Mouse (Mus musculus) Muller cell, postnatal 12 days (primary cell): ENCODE results near the gene Hoxc4.

Experiments used
- DNase-seq: peaks from one replicate; pipeline ENCODE4 v3.0.0-alpha.2; 2015; ENCODE audit errors: inconsistent ontology term

The Hoxc4 gene

DNA sequence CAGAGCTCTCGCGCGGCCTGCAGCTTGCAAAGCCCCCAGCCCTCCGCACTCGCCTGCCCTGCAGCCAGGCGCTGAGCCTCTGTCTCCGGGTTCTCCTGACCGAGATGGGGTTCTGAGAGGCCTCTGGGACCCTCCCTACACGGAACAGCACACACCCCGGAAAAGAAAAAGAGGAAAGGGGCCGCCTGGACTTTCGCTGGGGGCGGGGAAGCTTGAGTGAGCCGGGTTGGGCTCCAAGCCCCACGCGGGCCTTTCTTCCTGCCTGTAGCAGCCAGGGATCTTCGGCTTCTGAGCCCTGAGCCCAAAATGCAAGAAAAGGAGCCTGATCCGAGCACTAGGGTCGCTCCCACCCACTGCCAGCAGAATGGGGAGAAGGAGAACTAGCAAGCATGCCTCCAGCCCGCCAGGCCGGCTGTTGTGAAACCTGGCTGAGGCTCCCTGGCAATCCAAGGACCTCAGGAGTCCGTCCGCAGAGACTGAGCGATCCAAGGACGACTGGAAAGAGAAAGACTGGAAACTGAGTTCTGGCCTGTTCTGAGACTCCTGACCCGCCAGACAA lies 6.7 kb upstream of the Hoxc4 start:
- no peak for DNase-seq

GRCm38 (mm10) chr15:103013238-103013984 lies 5.3 kb upstream of the Hoxc4 start:
- DNase-seq = no peak

- DNase-seq = peak; percentile 20
These were observed 4.3 kb upstream of the Hoxc4 start for GRCm38 (mm10) chr15:103014166-103015008.

DNA sequence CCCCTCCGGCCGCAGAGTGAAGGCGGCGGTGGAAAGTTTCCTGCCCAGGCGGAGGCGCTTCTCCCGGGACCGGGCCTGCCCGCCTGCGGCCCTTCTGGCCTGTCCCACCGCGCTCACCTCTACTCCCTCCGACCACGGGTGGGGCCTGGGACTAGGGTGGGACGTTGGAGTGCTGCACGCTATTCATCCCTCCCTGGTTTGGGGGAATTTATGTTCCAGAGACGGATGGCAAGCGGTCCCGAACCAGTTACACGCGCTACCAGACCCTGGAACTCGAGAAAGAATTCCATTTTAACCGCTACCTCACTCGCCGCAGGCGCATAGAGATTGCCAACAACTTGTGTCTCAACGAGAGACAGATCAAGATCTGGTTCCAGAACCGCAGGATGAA lies 3.7 kb upstream of the Hoxc4 start:
- DNase-seq = no peak

GRCm38 (mm10) chr15:103015406-103016166 lies 3.1 kb upstream of the Hoxc4 start:
- no peak for DNase-seq

GRCm38 (mm10) chr15:103020899-103021418 lies 2.2 kb downstream of the Hoxc4 start:
- no peak for DNase-seq

DNA sequence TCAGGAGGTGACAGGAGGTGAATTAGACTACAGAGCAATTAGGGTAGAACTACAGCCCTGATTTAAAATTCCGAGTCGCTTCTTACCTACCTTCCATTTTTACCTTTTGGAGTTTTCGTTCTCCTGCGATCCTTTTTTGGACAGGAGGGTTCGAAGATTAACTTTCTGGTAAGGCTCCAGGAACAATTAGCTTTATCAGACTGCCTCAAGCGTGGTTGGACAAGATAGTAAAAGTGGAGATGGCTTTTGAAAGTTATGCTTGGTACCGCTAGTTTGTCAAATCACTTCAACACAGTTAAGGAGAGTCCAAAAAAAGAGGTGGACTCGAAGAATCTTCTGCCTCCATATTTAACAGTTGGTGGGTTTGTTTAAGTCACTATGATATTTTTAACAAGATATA lies 2.8 kb downstream of the Hoxc4 start:
- DNase-seq = no peak

DNA sequence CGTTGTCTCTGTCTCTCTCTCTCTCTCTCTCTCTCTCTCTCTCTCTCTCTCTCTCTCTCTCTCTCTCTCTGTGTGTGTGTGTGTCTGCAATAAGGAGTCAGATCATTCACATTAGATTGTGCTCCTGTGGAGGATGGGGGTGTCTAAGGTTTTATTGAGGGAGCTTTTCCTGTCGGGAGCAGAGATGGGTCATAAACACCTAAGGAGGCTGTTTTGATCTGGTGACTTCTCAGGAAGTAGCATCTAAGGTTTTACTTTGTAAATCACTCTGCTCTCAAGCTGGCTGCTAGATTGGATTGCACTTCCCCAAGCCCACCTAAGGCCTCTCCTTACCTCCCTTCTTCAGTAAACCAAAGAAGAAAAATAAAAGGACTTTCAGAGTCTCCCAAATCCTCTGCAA lies 5.4 kb downstream of the Hoxc4 start:
- DNase-seq = no peak

DNA sequence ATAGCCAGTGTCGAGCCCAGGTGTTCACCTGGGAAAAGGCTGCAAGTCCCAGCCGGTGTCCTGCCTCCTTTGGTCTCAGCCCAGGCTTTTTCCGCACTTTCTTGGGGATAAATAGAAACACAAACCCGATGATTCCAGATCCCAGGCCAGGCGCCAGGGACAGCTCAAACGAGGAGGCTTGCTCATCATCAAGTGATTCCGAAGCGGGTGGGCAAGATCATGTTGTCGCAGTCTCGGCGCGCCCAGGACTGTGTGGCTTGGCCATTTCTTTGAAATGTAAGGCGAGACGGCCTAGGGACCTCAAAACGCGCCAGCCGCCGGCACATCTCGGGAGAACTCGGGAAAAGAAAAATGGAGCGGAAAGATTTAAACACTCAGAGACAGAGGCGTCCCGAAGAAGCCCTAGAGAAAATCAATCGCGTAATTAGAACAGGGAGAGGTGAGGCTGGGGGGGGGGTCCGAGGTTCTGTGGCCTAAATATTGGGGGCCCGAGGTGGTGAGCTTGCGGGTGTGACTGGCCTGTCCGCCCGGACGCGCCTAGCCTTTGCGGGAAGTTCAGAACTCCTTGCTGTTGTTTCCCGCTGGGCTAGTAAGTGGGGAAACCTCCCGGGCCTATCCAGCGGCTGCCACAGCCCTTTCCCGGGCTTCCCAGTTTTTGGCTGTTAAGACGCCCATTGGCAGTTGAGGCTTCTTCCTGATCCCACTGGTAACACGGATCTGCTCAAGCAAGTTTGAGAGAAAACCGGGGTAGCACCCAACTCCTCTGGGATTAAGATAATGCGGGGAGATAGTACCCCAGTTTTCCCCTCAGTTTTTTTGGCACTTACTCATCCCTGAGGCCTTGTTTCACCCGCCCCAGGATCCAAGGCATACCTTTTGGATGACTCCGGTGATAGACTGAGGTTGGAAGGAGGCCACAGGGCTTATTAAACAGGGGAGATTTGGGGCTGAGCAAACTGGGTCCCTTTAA lies 8.8 kb downstream of the Hoxc4 start:
- DNase-seq = no peak

DNA sequence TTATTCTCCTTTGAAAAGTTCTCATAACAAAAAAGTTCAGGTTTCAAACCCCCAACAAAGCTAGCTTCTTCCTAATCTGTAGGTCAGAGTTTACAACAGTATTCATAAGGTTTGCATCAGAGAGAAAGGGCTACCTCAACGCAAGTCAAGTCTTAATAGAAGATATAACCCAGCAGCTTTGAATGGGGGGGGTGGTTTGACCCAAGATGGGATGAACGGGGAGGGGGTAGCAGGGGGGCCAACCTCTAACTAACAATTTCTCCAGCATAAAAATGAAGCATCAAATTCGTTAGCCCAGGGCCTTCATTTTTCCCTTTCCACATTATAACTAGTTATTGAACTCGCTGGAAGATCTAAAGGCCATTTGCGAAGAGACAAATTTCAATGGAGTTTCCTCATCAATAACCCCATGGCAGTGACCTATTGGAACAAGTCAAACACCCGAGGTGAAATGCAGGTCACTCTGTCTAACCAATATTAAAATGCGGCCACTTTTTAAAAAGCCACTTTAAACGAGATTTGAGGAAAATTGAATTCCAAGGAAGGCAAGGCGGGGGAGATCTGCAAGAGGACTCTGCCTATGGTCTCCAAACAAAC lies 10.3 kb downstream of the Hoxc4 start:
- DNase-seq = no peak

GRCm38 (mm10) chr15:103030142-103030541 lies 11.4 kb downstream of the Hoxc4 start:
- DNase-seq = no peak

- DNase-seq = no peak
These were observed 13.4 kb downstream of the Hoxc4 start for GRCm38 (mm10) chr15:103032167-103032566.

GRCm38 (mm10) chr15:103032646-103033575 lies 14.2 kb downstream of the Hoxc4 start:
- no peak for DNase-seq

GRCm38 (mm10) chr15:103034043-103034806 lies 15.5 kb downstream of the Hoxc4 start:
- DNase-seq = no peak

DNA sequence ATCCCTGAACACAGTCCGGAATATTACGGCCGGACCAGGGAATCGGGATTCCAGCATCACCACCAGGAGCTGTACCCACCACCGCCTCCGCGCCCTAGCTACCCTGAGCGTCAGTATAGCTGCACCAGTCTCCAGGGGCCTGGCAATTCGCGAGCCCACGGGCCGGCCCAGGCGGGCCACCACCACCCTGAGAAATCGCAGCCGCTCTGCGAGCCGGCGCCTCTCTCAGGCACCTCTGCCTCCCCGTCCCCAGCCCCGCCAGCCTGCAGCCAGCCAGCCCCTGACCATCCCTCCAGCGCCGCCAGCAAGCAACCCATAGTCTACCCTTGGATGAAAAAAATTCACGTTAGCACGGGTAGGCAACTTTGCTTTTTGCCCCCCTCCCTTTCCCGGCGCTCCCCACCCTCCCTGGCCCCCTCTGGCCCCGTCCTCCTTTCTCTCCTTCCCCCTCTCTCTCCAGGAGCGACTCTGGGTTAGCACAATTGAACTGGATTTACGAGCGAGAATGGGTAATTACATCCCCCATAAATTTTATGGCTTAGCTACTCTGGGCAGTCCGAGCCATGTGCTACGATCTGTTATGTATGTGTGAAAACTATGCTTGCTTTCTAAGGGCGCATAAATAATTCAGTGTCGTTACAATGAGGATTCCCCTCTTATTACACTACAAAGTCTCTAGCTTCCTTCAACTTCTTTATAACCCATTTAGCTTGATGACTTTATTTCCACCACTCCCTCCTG lies 16.2 kb downstream of the Hoxc4 start:
- DNase-seq = no peak

DNA sequence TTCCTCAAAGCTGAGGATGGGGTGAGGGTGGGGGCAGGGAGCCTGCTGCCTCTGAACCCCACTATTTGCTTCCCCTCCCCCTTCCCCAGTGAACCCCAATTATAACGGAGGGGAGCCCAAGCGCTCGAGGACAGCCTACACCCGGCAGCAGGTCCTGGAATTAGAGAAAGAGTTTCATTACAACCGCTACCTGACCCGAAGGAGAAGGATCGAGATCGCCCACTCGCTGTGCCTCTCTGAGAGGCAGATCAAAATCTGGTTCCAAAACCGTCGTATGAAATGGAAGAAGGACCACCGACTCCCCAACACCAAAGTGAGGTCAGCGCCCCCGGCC lies 16.8 kb downstream of the Hoxc4 start:
- DNase-seq = no peak

GRCm38 (mm10) chr15:103037579-103037978 lies 18.8 kb downstream of the Hoxc4 start:
- no peak for DNase-seq
